Mouse (Mus musculus) E14TG2a.4 (cell line): ENCODE data around the gene Ralgapa2.
A peak's percentile ranks its signal among the peaks of the same experiment; 100 is the strongest.

Experiments
- H3K27me3 ChIP-seq: 2 replicates; pipeline ENCODE4 v1.6.1; 2014; ENCODE audit warnings: low read length, control low read depth; ENCODE audit not compliant: insufficient read depth
- H3K36me3 ChIP-seq: 2 replicates; pipeline ENCODE4 v1.6.1; 2014; ENCODE audit warnings: low read length, control low read depth; ENCODE audit not compliant: insufficient read depth
- H3K4me1 ChIP-seq: replicated peaks from 2 replicates; pipeline ENCODE4 v1.6.1; 2014; ENCODE audit warnings: low read depth, low read length, control low read depth
- H3K4me3 ChIP-seq: replicated peaks from 2 replicates; pipeline ENCODE4 v1.5.1; 2014; ENCODE audit warnings: mild to moderate bottlenecking, low read length
- H3K9me3 ChIP-seq: 2 replicates; pipeline ENCODE4 v1.6.1; 2014; ENCODE audit warnings: low read length, control low read depth
- CTCF ChIP-seq: conservative IDR thresholded peaks from 2 replicates; pipeline ENCODE4 v1.5.1; 2014; ENCODE audit warnings: low read length
- NANOG ChIP-seq: IDR thresholded peaks from 2 replicates; pipeline ENCODE4 v1.6.1; 2014; ENCODE audit warnings: borderline replicate concordance, low read length, mixed read lengths
- POU5F1 ChIP-seq: IDR thresholded peaks from 2 replicates; pipeline ENCODE4 v1.6.1; 2014; ENCODE audit warnings: low read length, borderline replicate concordance

The Ralgapa2 gene

DNA sequence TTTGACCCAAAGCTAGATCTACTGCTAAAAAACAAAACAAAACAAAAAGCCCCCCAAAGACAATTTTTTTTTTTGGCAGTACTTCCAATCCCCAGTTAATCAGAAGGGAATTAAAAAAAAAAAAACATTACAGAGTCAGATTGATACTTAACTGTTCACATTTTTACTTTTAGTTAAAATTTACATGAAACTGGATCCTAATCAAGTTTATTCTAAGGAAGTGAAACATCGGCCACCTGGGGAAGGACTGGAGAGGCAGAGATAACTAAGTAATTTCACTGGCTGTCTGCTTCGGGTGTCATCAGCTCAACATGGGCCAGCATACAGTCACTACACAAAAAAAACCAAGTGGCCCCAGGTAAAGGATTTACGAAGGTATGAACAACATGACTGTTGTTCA, 201.4 kb downstream of the Ralgapa2 start:
- no peaks in the 10 kb centered on the region for H3K9me3 ChIP-seq
- H3K36me3 ChIP-seq, result peaks cover 6% of the 10 kb centered on the region
- H3K4me3 ChIP-seq, result no peak overlapping the region
- no peaks in the 10 kb centered on the region for H3K27me3 ChIP-seq
- H3K4me1 ChIP-seq, result 0 out of 2 replicates have a peak, but pooled peaks cover 2% of the 10 kb centered on the region
- TF ChIP-seq NANOG (no peak), CTCF (no peak), POU5F1 (no peak)

DNA sequence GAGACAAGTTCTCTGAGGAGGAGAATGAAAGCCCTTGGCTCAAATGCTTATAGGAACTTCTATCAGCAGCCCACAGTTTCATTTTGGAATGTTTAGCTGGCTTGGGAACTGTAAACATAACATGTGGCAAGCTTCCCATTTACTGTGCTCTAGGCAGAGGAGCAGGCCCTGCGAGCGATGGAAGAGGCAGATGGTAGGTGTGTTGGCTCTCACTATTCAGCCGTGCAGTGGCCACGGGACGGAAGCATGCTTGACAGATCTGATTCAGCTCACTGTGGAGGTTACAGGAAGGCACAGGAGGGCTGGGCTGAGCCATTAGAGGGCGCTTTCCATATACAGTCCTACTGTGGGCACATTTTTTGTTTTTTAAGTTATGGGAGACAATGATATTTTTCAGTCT, 201.9 kb downstream of the Ralgapa2 start:
- no peaks in the 10 kb centered on the region for H3K27me3 ChIP-seq
- H3K4me3 ChIP-seq, result no peak overlapping the region
- peaks cover 6% of the 10 kb centered on the region for H3K36me3 ChIP-seq
- TF ChIP-seq CTCF (no peak; the same call in 1 of the 2 replicates), POU5F1 (no peak), NANOG (no peak)
- H3K4me1 ChIP-seq, result 0 out of 2 replicates have a peak, but pooled peaks cover 4% of the 10 kb centered on the region
- H3K9me3 ChIP-seq, result no peaks in the 10 kb centered on the region

DNA sequence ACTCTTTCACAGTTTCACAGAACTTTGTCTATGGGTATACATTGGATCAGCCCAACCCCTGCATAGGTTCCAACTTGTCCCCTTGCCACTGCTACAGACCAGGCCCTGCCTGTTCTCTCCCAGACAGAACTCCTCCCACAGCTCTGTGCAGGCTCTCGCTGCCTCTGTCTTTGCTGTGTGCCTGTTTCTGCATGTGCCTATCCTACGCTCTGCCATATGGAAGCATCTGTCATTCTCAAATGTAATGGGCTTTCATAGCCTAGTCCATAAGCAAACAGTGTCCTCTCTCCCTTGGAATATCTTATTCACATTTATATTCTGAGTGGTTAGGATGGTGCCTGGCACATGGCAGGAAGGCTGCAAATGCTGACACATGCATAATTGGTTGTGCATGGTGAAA, 202.7 kb downstream of the Ralgapa2 start:
- peaks cover 12% of the 10 kb centered on the region for H3K4me1 ChIP-seq
- H3K4me3 ChIP-seq, result no peak overlapping the region
- no peaks in the 10 kb centered on the region for H3K9me3 ChIP-seq
- TF ChIP-seq CTCF (no peak), NANOG (no peak), POU5F1 (no peak)
- H3K27me3 ChIP-seq, result no peaks in the 10 kb centered on the region
- H3K36me3 ChIP-seq, result peaks cover 6% of the 10 kb centered on the region

DNA sequence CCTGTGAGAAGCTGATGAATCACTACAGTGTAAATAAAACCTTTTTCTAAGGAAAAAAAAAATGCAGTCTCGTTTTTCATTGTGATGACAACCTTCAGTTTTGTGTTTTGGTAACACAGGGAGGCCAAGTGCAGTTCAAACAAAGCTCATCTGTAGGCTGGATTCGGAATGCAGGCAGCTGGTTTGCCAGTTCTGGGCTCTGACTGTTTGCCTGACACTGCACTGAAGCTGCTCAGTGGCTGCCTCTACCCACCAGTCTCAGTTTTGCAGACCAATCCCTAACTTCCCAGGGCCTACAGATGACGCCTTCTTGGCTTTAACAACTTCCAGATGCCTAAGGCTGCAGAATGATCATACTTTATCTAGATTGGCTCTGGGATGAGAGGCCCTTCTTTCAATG, 205.1 kb downstream of the Ralgapa2 start:
- H3K4me3 ChIP-seq, result no peak overlapping the region
- no peaks in the 10 kb centered on the region for H3K9me3 ChIP-seq
- peaks cover 33% of the 10 kb centered on the region for H3K4me1 ChIP-seq
- peaks cover 6% of the 10 kb centered on the region; the same call in 1 of the 2 replicates for H3K36me3 ChIP-seq
- H3K27me3 ChIP-seq, result no peaks in the 10 kb centered on the region
- no peak for TF ChIP-seq CTCF
- no peak for TF ChIP-seq NANOG
- no peak for TF ChIP-seq POU5F1

DNA sequence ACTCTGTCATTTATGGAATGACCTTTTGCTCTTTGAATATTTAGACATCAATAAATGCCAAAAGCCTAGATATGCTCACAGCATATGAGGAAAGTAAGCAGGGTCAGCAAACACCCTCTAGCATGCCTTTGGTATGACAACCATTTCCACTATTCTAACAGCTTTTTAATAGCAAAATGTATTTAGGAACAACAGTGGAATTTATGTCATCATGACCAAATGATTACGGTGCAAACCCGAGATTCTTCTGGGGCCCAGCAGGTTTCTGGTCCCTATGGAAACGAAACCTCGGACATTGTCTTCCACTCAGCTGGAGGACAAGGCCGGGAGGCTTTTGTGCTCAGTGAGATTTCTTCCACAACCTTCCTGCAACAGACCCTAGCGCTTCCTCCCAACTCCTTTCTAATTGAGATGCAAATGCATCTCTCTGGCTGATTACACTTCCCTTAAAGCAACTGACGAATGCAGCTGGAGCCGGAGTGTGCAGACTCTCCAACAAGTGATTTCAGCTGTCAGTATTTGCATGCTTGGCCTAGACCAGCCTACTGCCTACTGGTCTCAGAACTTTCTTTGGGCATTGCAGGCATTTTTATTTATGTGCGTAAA, 209.9 kb downstream of the Ralgapa2 start:
- TF ChIP-seq POU5F1, result peak; percentile 73; the same call in 1 of the 2 replicates
- TF ChIP-seq NANOG, result peak; percentile 35; the same call in 1 of the 2 replicates
- TF ChIP-seq CTCF, result no peak

DNA sequence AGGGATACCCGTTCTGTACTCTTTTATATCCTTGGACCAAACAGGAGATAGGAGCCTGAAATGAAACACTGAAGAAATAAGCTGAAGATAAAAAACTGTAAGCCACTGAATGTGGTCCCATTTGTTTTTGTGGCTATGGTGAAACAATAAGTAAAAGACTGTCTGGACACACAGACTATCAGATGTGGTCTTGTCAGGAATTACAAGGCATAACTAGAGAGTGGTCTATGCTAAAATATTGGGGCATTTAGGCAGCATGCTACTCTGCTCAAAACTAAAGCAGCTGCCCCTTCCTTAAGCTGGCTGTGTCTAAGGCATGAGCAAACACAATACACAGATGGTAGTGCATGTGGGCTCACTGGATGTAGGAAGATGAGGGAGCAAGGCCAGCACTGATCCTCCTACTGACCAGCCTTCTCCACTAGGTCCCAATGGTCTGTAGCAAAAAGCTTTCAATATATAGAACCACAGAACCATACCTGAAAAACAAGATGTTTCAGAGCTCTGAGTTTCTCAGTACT, 211.6 kb downstream of the Ralgapa2 start:
- H3K4me3 ChIP-seq, result no peak overlapping the region
- H3K36me3 ChIP-seq, result no peaks in the 10 kb centered on the region
- TF ChIP-seq NANOG (no peak), POU5F1 (no peak), CTCF (no peak)
- no peaks in the 10 kb centered on the region for H3K27me3 ChIP-seq
- no peaks in the 10 kb centered on the region for H3K9me3 ChIP-seq
- peaks cover 80% of the 10 kb centered on the region for H3K4me1 ChIP-seq

More for the DNA sequence above, 209.9 kb downstream of the Ralgapa2 start:
- H3K27me3 ChIP-seq, result no peaks in the 10 kb centered on the region
- H3K4me1 ChIP-seq, result peaks cover 80% of the 10 kb centered on the region
- H3K4me3 ChIP-seq, result 0 out of 2 replicates have a peak overlapping the region, but pooled peaks have one; percentile 21
- no peaks in the 10 kb centered on the region for H3K9me3 ChIP-seq
- H3K36me3 ChIP-seq, result no peaks in the 10 kb centered on the region

DNA sequence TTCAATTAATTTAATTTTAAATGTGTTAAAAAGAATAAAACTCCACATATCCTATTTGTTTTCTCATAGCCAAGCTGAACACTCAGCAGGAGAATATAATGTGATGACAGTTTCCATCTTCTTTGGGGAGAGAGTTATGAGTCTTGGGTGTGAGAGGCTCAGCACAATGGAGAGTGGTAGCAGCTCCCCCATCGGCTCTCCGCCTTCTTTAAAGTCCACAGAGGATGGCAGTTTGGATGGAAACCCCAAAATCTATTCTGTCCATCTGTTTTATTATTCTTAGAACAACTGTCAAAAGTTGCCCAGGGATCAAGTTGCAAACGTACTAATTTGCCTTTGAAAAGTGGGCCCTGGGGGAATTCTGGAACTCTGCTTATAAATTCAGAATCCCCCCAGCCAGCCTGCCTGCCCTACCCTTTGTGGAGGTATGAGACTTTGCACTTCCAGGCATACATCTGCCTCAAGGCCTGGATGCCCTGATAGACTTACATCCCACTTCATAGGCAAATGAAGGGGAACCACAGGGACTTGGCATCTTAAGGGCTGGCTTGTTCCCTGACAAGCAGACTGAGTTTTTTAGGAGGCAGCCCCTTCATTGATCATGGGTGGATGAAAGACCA, 212.2 kb downstream of the Ralgapa2 start:
- H3K36me3 ChIP-seq, result no peaks in the 10 kb centered on the region
- TF ChIP-seq CTCF (no peak), POU5F1 (no peak), NANOG (no peak)

DNA sequence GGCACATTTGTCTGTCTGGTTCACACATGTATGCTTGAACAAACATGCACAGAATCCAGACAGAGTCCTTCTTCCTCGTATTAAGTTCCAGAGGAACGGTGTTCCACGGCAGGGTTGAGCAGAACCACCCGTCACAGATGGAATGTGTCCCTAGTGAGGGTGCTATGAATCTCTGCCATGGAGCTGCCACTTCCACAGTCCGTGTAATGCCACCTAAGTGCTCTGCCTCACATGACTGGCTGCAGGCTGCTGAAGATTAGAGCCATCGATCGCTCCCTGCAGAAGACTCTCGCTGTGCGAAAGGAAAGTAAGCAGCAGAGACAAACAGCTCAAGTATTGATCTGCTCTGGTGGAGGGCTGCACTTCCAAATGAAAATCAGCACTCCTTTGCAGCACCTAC, 218.6 kb downstream of the Ralgapa2 start:
- Histone ChIP-seq H3K9me3 (no peaks in the 10 kb centered on the region), H3K27me3 (no peaks in the 10 kb centered on the region), H3K36me3 (peaks cover 5% of the 10 kb centered on the region), H3K4me3 (no peak overlapping the region), H3K4me1 (peaks cover 47% of the 10 kb centered on the region)
- TF ChIP-seq POU5F1, result no peak
- TF ChIP-seq NANOG, result no peak
- TF ChIP-seq CTCF, result no peak

More for the DNA sequence above, 212.2 kb downstream of the Ralgapa2 start:
- Histone ChIP-seq H3K27me3 (no peaks in the 10 kb centered on the region), H3K4me1 (peaks cover 82% of the 10 kb centered on the region), H3K9me3 (no peaks in the 10 kb centered on the region), H3K4me3 (no peak overlapping the region)
